Mouse (Mus musculus): ENCODE measurements around the gene Phlda1. TPM values are rescaled to one million over a fixed set of nuclear protein-coding genes. Genes with fewer than 3 reads are reported as not detected.
A peak's percentile ranks its signal among the peaks of the same experiment; 100 is the strongest.

Gene Phlda1
- polyA plus RNA-seq, 1 experiment from 2014 or later = 15.8 TPM

DNA sequence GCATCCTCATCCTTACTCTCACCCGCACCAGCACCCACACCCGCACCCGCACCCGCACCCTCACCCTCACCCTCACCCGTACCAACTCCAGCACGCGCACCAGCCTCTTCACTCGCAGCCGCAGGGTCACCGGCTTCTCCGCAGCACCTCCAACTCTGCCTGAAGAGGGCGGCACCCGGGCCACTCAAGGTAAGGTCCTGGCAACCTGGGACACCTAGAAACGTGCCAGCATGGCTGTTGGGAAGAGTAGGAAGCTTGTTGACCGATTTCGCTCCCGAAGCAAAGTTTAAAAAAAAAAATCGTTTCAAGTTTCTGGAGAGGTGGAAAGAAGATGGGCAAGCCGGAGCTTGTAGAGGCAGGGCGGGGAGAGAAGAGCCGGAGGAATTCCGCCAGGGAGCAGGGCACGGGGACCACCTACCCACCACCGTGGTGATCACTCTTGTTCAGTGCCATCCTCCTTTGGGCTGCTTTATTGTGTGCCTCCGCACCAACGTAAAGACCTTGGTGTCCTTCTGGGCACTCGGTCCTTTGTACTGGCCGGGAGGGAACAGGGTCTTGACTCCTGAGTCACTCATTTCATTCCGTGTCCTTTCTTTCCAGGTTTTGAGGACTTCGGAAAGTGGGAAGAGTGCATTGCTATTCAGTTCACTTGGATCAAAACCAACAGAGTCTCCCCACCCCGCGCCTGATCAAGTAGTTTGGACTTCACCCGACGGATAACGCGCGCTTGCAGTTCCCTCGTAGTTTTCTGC is 1.6 kb downstream of the Phlda1 start:
- peak; percentile 64 for DNase-seq (ENCODE audit: low spot score)
- 0 out of 2 replicates have a peak, but pooled peaks have one; percentile 4 for ATAC-seq (replicated peaks; ENCODE audit: low FRiP score)
- 2% methylated on average over 38 of the region's 38 CpGs for WGBS

DNA sequence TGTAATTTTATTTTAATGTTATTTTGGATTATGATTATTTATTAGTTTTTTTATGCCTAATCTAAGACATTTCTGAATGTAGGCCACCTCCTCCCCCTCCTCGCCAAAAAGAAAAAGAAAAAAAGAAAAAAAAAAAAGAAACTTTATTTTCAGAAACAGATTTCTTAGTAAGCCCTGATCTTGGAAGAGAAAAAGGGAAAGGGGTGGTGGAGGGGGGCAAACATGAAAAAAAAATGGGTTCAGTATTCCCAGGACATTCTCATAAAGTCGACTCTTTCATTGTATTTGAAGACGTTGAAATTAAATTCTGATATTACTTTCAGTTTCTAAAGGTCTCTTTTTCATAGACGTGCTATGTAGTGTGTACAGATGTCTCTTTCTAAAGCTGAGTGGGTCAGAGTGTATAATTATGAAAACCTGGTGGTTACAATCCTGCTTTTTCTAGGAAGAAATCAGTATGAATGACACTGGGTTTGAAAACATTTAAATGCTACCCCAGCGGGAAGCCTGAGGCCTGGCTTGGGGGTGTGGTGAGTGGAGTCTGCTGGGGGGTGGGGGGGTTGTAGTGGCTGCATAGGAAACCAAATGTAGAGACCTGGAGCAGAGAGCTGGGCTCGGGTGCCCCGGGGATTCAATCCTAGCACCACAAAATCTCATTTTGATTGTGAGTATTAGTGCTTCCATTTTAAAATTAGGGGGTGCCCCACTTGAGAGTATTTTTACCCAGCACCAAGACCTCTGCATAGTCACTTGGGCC is 2.4 kb downstream of the Phlda1 start:
- ATAC-seq (replicated peaks; ENCODE audit: low FRiP score) = no peak
- WGBS = 12% methylated on average over 7 of the region's 7 CpGs
- no peak for DNase-seq (ENCODE audit: low spot score)
- H3K4me1 ChIP-seq (replicated peaks; ENCODE audit: control insufficient read depth, insufficient read depth, low read length) = peaks cover 6% of the 10 kb centered on the region
- peak overlapping the region; percentile 75 for H3K4me3 ChIP-seq (ENCODE audit: low read depth, low read length)
- no peaks in the 10 kb centered on the region for H3K27me3 ChIP-seq (replicated peaks; ENCODE audit: control insufficient read depth, insufficient read depth, low read length)
- no peak overlapping the region for H3K27ac ChIP-seq (ENCODE audit: low read depth, low read length)
- no peaks in the 10 kb centered on the region for H3K9me3 ChIP-seq (ENCODE audit: control insufficient read depth, low read length)
- H3K9ac ChIP-seq (ENCODE audit: low read depth, low read length) = peak overlapping the region; percentile 34; the same call in 1 of the 2 replicates
- no peaks in the 10 kb centered on the region for H3K36me3 ChIP-seq (ENCODE audit: control insufficient read depth, insufficient read depth, low read length)
- peak overlapping the region; percentile 94 for H3K4me2 ChIP-seq

More for the DNA sequence above, 1.6 kb downstream of the Phlda1 start:
- Histone ChIP-seq H3K4me2 (peak overlapping the region; percentile 94), H3K4me1 (replicated peaks; ENCODE audit: control insufficient read depth, insufficient read depth, low read length) (peaks cover 6% of the 10 kb centered on the region), H3K9ac (ENCODE audit: low read depth, low read length) (peak overlapping the region; percentile 70), H3K4me3 (ENCODE audit: low read depth, low read length) (peak overlapping the region; percentile 75), H3K36me3 (ENCODE audit: control insufficient read depth, insufficient read depth, low read length) (no peaks in the 10 kb centered on the region), H3K27ac (ENCODE audit: low read depth, low read length) (peak overlapping the region; percentile 79), H3K9me3 (ENCODE audit: control insufficient read depth, low read length) (no peaks in the 10 kb centered on the region), H3K27me3 (replicated peaks; ENCODE audit: control insufficient read depth, insufficient read depth, low read length) (no peaks in the 10 kb centered on the region)

DNA sequence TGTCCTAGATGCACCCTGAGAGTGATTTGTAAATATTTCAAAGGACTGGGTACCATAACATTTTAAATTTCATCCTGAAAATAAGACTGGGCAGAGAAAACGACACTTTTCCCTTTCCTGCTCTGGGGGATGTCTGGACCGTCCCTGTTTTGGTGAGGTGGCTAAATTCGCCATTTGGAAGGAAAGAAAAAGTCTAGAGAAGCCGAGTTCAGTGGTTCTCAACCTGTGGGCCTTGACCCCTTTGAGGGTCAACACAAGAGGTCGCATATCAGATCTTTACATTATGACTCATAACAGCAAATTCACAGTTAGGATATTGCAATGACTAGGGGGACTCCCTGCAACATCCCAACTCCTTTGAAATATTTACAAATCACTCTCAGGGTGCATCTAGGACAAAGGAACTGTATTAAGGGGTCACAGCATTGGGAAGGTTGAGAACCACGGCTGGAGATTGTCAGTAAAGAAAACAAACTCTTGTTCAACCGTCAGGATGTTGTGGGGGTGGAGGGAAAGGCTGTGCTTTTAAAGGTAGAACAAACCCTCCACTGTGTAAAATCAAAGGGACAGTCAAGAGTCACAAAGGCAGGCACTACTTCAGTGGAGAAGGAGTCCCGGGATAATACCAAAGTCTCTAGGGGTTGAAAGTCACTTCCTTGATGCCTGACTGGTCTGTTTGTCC is 3.2 kb downstream of the Phlda1 start:
- Histone ChIP-seq H3K4me1 (replicated peaks; ENCODE audit: control insufficient read depth, insufficient read depth, low read length) (peaks cover 6% of the 10 kb centered on the region), H3K9me3 (ENCODE audit: control insufficient read depth, low read length) (no peaks in the 10 kb centered on the region), H3K4me2 (peak overlapping the region; percentile 94), H3K36me3 (ENCODE audit: control insufficient read depth, insufficient read depth, low read length) (no peaks in the 10 kb centered on the region), H3K4me3 (ENCODE audit: low read depth, low read length) (peak overlapping the region; percentile 75), H3K27me3 (replicated peaks; ENCODE audit: control insufficient read depth, insufficient read depth, low read length) (no peaks in the 10 kb centered on the region), H3K9ac (ENCODE audit: low read depth, low read length) (no peak overlapping the region), H3K27ac (ENCODE audit: low read depth, low read length) (0 out of 2 replicates have a peak overlapping the region, but pooled peaks have one; percentile 9)
- 29% methylated on average over 8 of the region's 8 CpGs for WGBS
- no peak for ATAC-seq (replicated peaks; ENCODE audit: low FRiP score)
- no peak for DNase-seq (ENCODE audit: low spot score)

DNA sequence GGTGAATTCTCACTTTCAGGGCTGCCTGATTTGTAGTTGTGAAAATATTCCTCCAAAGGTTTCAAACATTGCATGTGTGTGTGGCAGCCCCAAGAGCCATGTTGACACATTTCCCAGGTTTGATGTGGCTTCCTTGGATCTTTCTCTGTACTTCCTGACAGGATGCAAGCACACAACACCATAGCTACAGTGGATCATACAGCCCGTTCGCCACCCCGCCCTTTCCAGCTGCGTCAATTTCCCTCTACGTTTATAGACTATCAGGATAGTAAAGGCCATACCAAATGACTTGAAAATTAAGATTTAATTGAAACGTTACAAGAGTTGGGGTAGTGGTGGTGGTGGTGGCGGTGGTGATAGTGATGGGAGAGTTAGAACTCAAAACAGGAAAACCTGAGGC is 3.9 kb downstream of the Phlda1 start:
- H3K4me3 ChIP-seq (ENCODE audit: low read depth, low read length) = no peak overlapping the region
- no peaks in the 10 kb centered on the region for H3K27me3 ChIP-seq (replicated peaks; ENCODE audit: control insufficient read depth, insufficient read depth, low read length)
- 67% methylated on average over 7 of the region's 7 CpGs for WGBS
- ATAC-seq (replicated peaks; ENCODE audit: low FRiP score) = no peak
- H3K36me3 ChIP-seq (ENCODE audit: control insufficient read depth, insufficient read depth, low read length) = no peaks in the 10 kb centered on the region
- H3K9me3 ChIP-seq (ENCODE audit: control insufficient read depth, low read length) = no peaks in the 10 kb centered on the region
- H3K4me2 ChIP-seq = no peak overlapping the region; the same call in 1 of the 2 replicates
- DNase-seq (ENCODE audit: low spot score) = no peak
- no peak overlapping the region for H3K27ac ChIP-seq (ENCODE audit: low read depth, low read length)
- H3K4me1 ChIP-seq (replicated peaks; ENCODE audit: control insufficient read depth, insufficient read depth, low read length) = peaks cover 6% of the 10 kb centered on the region
- no peak overlapping the region for H3K9ac ChIP-seq (ENCODE audit: low read depth, low read length)

DNA sequence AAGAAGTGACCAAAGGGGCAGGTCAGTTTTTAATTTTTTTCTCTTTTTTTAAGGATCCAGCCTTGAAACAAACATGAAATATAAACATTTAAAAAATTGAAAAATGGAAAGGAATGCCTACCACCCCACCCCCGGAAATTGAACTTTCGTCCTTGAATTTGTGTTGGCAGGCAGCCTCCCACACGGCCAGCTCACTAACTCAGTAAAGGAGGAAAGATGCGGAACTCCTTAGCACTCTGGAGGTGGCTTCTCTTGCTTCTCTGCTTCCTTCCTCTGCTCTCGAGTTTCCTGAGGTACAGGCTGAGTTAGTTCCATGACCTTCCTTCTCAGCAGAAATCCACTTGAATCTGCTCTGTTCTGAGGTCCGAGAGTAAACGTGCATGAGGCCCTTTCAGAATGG is 4.7 kb downstream of the Phlda1 start:
- WGBS = 41% methylated on average over 7 of the region's 7 CpGs
- H3K4me1 ChIP-seq (replicated peaks; ENCODE audit: control insufficient read depth, insufficient read depth, low read length) = peaks cover 10% of the 10 kb centered on the region
- no peak overlapping the region for H3K27ac ChIP-seq (ENCODE audit: low read depth, low read length)
- no peaks in the 10 kb centered on the region for H3K9me3 ChIP-seq (ENCODE audit: control insufficient read depth, low read length)
- H3K9ac ChIP-seq (ENCODE audit: low read depth, low read length) = no peak overlapping the region
- no peak for ATAC-seq (replicated peaks; ENCODE audit: low FRiP score)
- H3K4me2 ChIP-seq = no peak overlapping the region
- DNase-seq (ENCODE audit: low spot score) = no peak
- no peaks in the 10 kb centered on the region for H3K27me3 ChIP-seq (replicated peaks; ENCODE audit: control insufficient read depth, insufficient read depth, low read length)
- H3K4me3 ChIP-seq (ENCODE audit: low read depth, low read length) = no peak overlapping the region
- no peaks in the 10 kb centered on the region for H3K36me3 ChIP-seq (ENCODE audit: control insufficient read depth, insufficient read depth, low read length)

DNA sequence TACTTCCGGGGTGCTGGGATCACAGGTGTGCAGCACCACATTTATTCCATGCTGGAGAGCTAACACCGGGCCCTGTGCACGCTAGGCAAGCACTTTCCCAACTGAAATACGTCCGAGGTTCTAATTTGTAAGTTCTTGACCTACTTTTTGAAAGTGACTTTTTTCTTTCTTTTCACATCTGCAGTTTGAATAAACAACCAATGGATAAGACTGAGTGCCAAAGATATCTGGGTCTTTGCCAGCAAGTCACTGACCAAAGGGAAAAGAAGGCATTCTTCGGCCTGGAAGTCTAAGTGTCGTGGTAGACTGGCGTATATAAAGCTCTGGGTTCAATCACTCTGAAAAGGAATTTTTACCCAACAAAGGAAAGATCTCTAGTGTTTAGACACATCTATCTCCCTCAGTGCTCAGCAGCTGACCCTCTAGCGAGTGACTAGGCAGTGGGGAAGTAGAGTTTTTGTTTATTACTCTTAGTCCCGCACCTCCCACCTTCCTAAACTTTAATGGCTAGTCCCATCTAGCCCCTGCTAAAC is 6.0 kb downstream of the Phlda1 start:
- H3K4me2 ChIP-seq = no peak overlapping the region
- no peaks in the 10 kb centered on the region for H3K27me3 ChIP-seq (replicated peaks; ENCODE audit: control insufficient read depth, insufficient read depth, low read length)
- no peak overlapping the region for H3K4me3 ChIP-seq (ENCODE audit: low read depth, low read length)
- H3K36me3 ChIP-seq (ENCODE audit: control insufficient read depth, insufficient read depth, low read length) = no peaks in the 10 kb centered on the region
- ATAC-seq (replicated peaks; ENCODE audit: low FRiP score) = no peak
- H3K27ac ChIP-seq (ENCODE audit: low read depth, low read length) = no peak overlapping the region
- no peak for DNase-seq (ENCODE audit: low spot score)
- H3K9me3 ChIP-seq (ENCODE audit: control insufficient read depth, low read length) = no peaks in the 10 kb centered on the region
- 76% methylated on average over 10 of the region's 10 CpGs for WGBS
- no peak overlapping the region for H3K9ac ChIP-seq (ENCODE audit: low read depth, low read length)
- peaks cover 14% of the 10 kb centered on the region for H3K4me1 ChIP-seq (replicated peaks; ENCODE audit: control insufficient read depth, insufficient read depth, low read length)

DNA sequence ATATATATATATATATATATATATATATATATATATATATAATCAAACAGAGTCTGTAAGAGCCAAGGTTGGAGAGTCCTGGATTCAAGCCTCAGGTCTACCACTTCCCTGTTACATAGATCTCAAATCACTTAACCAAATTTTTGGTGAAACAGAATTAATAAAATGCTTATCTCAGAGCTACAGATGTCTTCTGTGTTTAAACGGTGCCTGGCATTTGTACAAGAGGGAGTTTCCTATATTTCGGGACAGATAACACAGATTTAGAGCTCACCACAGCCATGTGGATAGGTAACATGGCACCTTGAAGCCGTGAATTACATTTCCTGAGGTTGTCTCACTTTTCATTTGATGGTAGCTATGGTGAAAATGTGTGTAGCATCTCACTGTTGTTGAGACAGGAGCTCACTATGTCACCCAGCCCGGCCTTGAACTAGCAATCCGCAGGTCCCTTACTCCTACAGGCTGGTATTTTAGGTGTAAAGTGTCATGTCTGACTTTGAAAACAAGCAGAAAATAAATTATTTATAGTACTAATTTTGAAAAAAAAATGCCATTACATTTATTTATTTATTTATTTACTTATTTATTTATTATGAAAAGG is 8.3 kb downstream of the Phlda1 start:
- H3K4me1 ChIP-seq (replicated peaks; ENCODE audit: control insufficient read depth, insufficient read depth, low read length) = peaks cover 13% of the 10 kb centered on the region
- no peaks in the 10 kb centered on the region for H3K27me3 ChIP-seq (replicated peaks; ENCODE audit: control insufficient read depth, insufficient read depth, low read length)
- H3K4me3 ChIP-seq (ENCODE audit: low read depth, low read length) = no peak overlapping the region
- H3K36me3 ChIP-seq (ENCODE audit: control insufficient read depth, insufficient read depth, low read length) = no peaks in the 10 kb centered on the region
- H3K9ac ChIP-seq (ENCODE audit: low read depth, low read length) = no peak overlapping the region
- 72% methylated on average over 5 of the region's 5 CpGs for WGBS
- H3K9me3 ChIP-seq (ENCODE audit: control insufficient read depth, low read length) = no peaks in the 10 kb centered on the region
- no peak overlapping the region for H3K27ac ChIP-seq (ENCODE audit: low read depth, low read length)
- no peak for DNase-seq (ENCODE audit: low spot score)
- no peak for ATAC-seq (replicated peaks; ENCODE audit: low FRiP score)
- H3K4me2 ChIP-seq = no peak overlapping the region

Data from liver, embryonic 11.5 days (tissue).